Mouse (Mus musculus) heart, embryonic 11.5 days (tissue): ENCODE measurements around the gene Mmp25. TPM values are rescaled to one million over a fixed set of nuclear protein-coding genes. Genes with fewer than 3 reads are reported as not detected.
A peak's percentile ranks its signal among the peaks of the same experiment; 100 is the strongest.

Experiments used
- ATAC-seq: fragments of 200-750 bp; cut with Nextera tagmentation; replicated peaks from 2 replicates; pipeline ENCODE4 v1.8.0; 2017; ENCODE audit warnings: moderate library complexity; ENCODE audit not compliant: insufficient number of reproducible peaks, low FRiP score, low TSS enrichment
- H3K27ac ChIP-seq: fragments of 300-500 bp; sonication (generic); 2 replicates; pipeline ENCODE4 v1.5.1; 2014; ENCODE audit warnings: mild to moderate bottlenecking, low read depth, low read length
- H3K27me3 ChIP-seq: fragments of 300-500 bp; sonication (generic); 2 replicates; pipeline ENCODE4 v1.6.1; 2014; ENCODE audit warnings: mild to moderate bottlenecking, low read length, mixed read lengths; ENCODE audit not compliant: control insufficient read depth, insufficient read depth
- H3K36me3 ChIP-seq: fragments of 300-500 bp; sonication (generic); 2 replicates; pipeline ENCODE4 v1.6.1; 2014; ENCODE audit warnings: mild to moderate bottlenecking, low read length, moderate library complexity, mixed read lengths; ENCODE audit not compliant: control insufficient read depth, insufficient read depth
- H3K4me1 ChIP-seq: fragments of 300-500 bp; sonication (generic); 2 replicates; pipeline ENCODE4 v1.6.1; 2014; ENCODE audit warnings: low read length; ENCODE audit not compliant: control insufficient read depth, insufficient read depth
- H3K4me2 ChIP-seq: fragments of 300-500 bp; sonication (generic); 2 replicates; pipeline ENCODE4 v1.6.1; 2014; ENCODE audit warnings: mild to moderate bottlenecking, moderate library complexity
- H3K4me3 ChIP-seq: fragments of 300-500 bp; sonication (generic); 2 replicates; pipeline ENCODE4 v1.5.1; 2014; ENCODE audit warnings: low read depth, low read length
- H3K9ac ChIP-seq: fragments of 300-500 bp; sonication (generic); 2 replicates; pipeline ENCODE4 v1.6.1; 2014; ENCODE audit warnings: mild to moderate bottlenecking, low read depth, low read length, moderate library complexity
- H3K9me3 ChIP-seq: fragments of 300-500 bp; sonication (generic); replicated peaks from 2 replicates; pipeline ENCODE4 v1.6.1; 2016; ENCODE audit warnings: low read length; ENCODE audit not compliant: control insufficient read depth
- WGBS: fragments of 180-500 bp; shearing (Covaris S2); extraction: QIAGEN DNeasy Blood & Tissue Kit; methylation state at CpG from one replicate; pipeline ENCODE4 v1.1.7; 2014; ENCODE audit not compliant: insufficient replicate concordance; 5-methylcytosine and 5-hydroxymethylcytosine counted together
- polyA plus RNA-seq: library from polyadenylated mRNA; unstranded; fragments of >200 nt; fragmentation: Nextera tagmentation; extraction: Ambion mirVana; gene quantifications from 2 replicates; pipeline ENCODE4 v1.2.1, GENCODE M21; 2014

Mmp25 gene
- polyA plus RNA-seq, 1 experiment from 2014 or later, result 0.07 TPM

GRCm38 (mm10) chr17:23658450-23658849 is 13.4 kb upstream of the Mmp25 start:
- no peak for ATAC-seq

GRCm38 (mm10) chr17:23654410-23654809 is 9.3 kb upstream of the Mmp25 start:
- H3K27me3 ChIP-seq, result peaks cover 8% of the 10 kb centered on the region
- 62% methylated on average over 2 of the region's 2 CpGs for WGBS
- no peak for ATAC-seq
- no peak overlapping the region for H3K27ac ChIP-seq
- H3K36me3 ChIP-seq, result no peaks in the 10 kb centered on the region
- H3K4me3 ChIP-seq, result no peak overlapping the region
- no peak overlapping the region for H3K9ac ChIP-seq
- no peaks in the 10 kb centered on the region for H3K9me3 ChIP-seq
- no peaks in the 10 kb centered on the region for H3K4me1 ChIP-seq
- no peak overlapping the region for H3K4me2 ChIP-seq

More at GRCm38 (mm10) chr17:23658450-23658849, 13.4 kb upstream of the Mmp25 start:
- no peak overlapping the region for H3K4me2 ChIP-seq
- no peak overlapping the region for H3K9ac ChIP-seq
- H3K27ac ChIP-seq, result no peak overlapping the region
- H3K4me3 ChIP-seq, result no peak overlapping the region
- 77% methylated on average over 3 of the region's 3 CpGs for WGBS
- no peaks in the 10 kb centered on the region for H3K4me1 ChIP-seq
- no peaks in the 10 kb centered on the region for H3K36me3 ChIP-seq
- peaks cover 46% of the 10 kb centered on the region for H3K27me3 ChIP-seq
- H3K9me3 ChIP-seq, result no peaks in the 10 kb centered on the region

DNA sequence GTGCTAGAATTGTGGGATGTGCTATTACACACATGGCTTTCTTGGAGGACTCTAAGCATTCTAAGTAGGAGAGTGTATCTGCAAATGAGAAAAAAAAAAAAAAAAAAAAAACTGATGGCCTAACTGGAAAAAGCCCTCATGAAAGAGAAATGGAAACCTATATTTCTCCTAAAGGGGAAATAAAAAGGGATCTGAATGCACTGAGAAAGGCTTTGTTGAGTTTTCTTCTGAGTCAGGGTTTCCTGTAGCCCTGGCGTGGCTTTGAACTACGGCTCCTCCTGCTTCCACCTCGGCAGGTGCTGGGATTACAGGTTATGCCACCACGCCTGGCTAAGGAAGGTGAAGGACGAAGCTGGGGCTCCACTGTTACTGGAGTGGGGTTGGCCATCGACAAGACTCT is 8.9 kb upstream of the Mmp25 start:
- WGBS, result 52% methylated on average over 6 of the region's 6 CpGs
- Histone ChIP-seq H3K9me3 (no peaks in the 10 kb centered on the region), H3K36me3 (no peaks in the 10 kb centered on the region), H3K4me1 (no peaks in the 10 kb centered on the region), H3K4me2 (no peak overlapping the region), H3K4me3 (no peak overlapping the region), H3K27ac (no peak overlapping the region), H3K9ac (no peak overlapping the region), H3K27me3 (peaks cover 4% of the 10 kb centered on the region; the same call in 1 of the 2 replicates)
- ATAC-seq, result no peak

GRCm38 (mm10) chr17:23653324-23653723 is 8.2 kb upstream of the Mmp25 start:
- Histone ChIP-seq H3K4me1 (no peaks in the 10 kb centered on the region), H3K4me2 (no peak overlapping the region), H3K9me3 (no peaks in the 10 kb centered on the region), H3K9ac (no peak overlapping the region), H3K36me3 (no peaks in the 10 kb centered on the region), H3K27me3 (0 out of 2 replicates have a peak, but pooled peaks cover 4% of the 10 kb centered on the region), H3K4me3 (no peak overlapping the region), H3K27ac (no peak overlapping the region)
- 69% methylated on average over 1 of the region's 2 CpGs for WGBS
- no peak for ATAC-seq

- ATAC-seq, result no peak
- Histone ChIP-seq H3K4me1 (no peaks in the 10 kb centered on the region), H3K9ac (no peak overlapping the region), H3K4me3 (no peak overlapping the region), H3K27ac (no peak overlapping the region), H3K36me3 (no peaks in the 10 kb centered on the region), H3K4me2 (no peak overlapping the region), H3K27me3 (0 out of 2 replicates have a peak, but pooled peaks cover under 1% of the 10 kb centered on the region), H3K9me3 (no peaks in the 10 kb centered on the region)
- 81% methylated on average over 6 of the region's 6 CpGs for WGBS
Observed at GRCm38 (mm10) chr17:23651363-23651762, 6.3 kb upstream of the Mmp25 start.

- 19% methylated on average over 10 of the region's 10 CpGs for WGBS
- H3K36me3 ChIP-seq, result no peaks in the 10 kb centered on the region
- no peak overlapping the region for H3K27ac ChIP-seq
- H3K9ac ChIP-seq, result no peak overlapping the region
- no peak overlapping the region for H3K4me3 ChIP-seq
- H3K4me1 ChIP-seq, result no peaks in the 10 kb centered on the region
- H3K27me3 ChIP-seq, result peaks cover 18% of the 10 kb centered on the region
- H3K4me2 ChIP-seq, result no peak overlapping the region
- ATAC-seq, result no peak
- no peaks in the 10 kb centered on the region for H3K9me3 ChIP-seq
Observed at GRCm38 (mm10) chr17:23645894-23646293, 817 bp upstream of the Mmp25 start.

GRCm38 (mm10) chr17:23631241-23631640 is 13.8 kb downstream of the Mmp25 start:
- no peak for ATAC-seq
- H3K27me3 ChIP-seq, result peaks cover 2% of the 10 kb centered on the region; the same call in 1 of the 2 replicates
- WGBS, result 66% methylated on average over 8 of the region's 8 CpGs

GRCm38 (mm10) chr17:23630195-23631020 is 14.7 kb downstream of the Mmp25 start:
- Histone ChIP-seq H3K27me3 (peaks cover 2% of the 10 kb centered on the region; the same call in 1 of the 2 replicates), H3K4me2 (peak overlapping the region; percentile 55), H3K9ac (0 out of 2 replicates have a peak overlapping the region, but pooled peaks have one; percentile 39), H3K36me3 (no peaks in the 10 kb centered on the region), H3K4me1 (no peaks in the 10 kb centered on the region), H3K4me3 (0 out of 2 replicates have a peak overlapping the region, but pooled peaks have one; percentile 18), H3K9me3 (no peaks in the 10 kb centered on the region), H3K27ac (no peak overlapping the region)
- 15% methylated on average over 22 of the region's 22 CpGs for WGBS
- ATAC-seq, result peak; percentile 48; the same call in 1 of the 2 replicates

More at GRCm38 (mm10) chr17:23631241-23631640, 13.8 kb downstream of the Mmp25 start:
- Histone ChIP-seq H3K27ac (no peak overlapping the region), H3K9me3 (no peaks in the 10 kb centered on the region), H3K9ac (no peak overlapping the region), H3K4me1 (no peaks in the 10 kb centered on the region), H3K4me3 (no peak overlapping the region), H3K4me2 (no peak overlapping the region), H3K36me3 (no peaks in the 10 kb centered on the region)
